Mouse (Mus musculus): Measurements from ENCODE around the gene Kcnh1. TPM values are rescaled to one million over a fixed set of nuclear protein-coding genes. Genes with fewer than 3 reads are reported as not detected.

Gene Kcnh1
- polyA plus RNA-seq, 1 experiment from 2014 or later: 2.8 TPM

DNA sequence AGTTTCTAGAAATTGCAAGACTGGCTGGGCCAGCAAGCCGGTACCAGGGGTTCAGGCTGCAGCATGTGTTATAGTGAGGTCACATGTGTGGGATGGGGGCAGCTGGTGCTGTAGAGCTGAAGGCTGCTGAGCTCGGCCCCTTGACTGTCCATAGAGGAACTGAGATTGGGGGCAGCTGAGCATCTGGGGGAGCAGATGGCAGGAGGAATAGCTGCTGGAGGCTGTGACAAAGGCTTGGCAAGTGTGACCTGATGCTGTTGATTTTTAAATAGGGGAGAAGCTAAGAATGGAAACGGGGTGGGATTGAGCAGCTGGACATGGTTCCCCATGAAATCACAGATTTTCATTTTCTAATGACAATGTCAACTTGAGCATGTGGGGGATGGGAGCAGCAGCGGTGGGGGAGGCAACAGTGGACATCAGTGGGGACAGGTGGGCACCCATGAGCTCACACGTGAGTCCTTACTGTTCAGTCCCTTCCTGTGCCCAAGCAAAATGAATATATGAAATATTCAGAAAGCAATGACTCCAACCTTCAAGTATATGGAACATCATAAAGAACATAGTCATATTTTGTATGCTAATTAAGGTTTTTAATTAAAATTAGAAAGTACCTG lies 367.5 kb downstream of the Kcnh1 start:
- Histone ChIP-seq H3K9ac (no peak overlapping the region), H3K27me3 (ENCODE audit: control insufficient read depth, insufficient read depth, low read length) (no peaks in the 10 kb centered on the region), H3K4me1 (replicated peaks; ENCODE audit: control insufficient read depth, insufficient read depth, low read length) (peaks cover 8% of the 10 kb centered on the region; the same call in 1 of the 2 replicates), H3K9me3 (ENCODE audit: control insufficient read depth, low read length) (no peaks in the 10 kb centered on the region), H3K4me3 (replicated peaks; ENCODE audit: low read length) (no peak overlapping the region), H3K27ac (no peak overlapping the region), H3K36me3 (replicated peaks; ENCODE audit: control insufficient read depth, insufficient read depth) (no peaks in the 10 kb centered on the region), H3K4me2 (replicated peaks) (no peak overlapping the region)
- DNase-seq (ENCODE audit: low spot score) (no peak), ATAC-seq (ENCODE audit: low FRiP score) (peak; percentile 64; the same call in 1 of the 2 replicates)
- 32% methylated on average over 5 of the region's 5 CpGs for WGBS

DNA sequence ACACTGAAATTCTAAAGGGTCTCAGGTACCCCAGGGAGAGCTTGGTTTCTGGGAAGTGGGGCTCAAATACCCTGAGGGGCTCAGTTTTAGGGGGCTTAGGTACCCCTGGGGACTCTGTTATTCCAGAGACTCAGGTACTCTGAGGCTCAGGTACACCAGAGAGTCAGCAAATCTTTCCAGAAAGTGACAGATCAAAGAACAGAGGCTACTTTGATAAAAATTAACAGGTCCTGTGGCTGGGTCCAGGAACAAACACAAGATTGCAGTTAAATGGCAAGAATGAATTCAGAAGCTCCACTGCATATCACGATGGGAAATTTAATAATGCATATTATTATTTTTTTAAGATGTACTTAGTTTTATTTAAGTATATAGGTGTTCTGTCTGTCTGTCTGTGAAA lies 368.8 kb downstream of the Kcnh1 start:
- H3K27ac ChIP-seq: no peak overlapping the region
- no peak overlapping the region for H3K4me2 ChIP-seq (replicated peaks)
- no peaks in the 10 kb centered on the region for H3K9me3 ChIP-seq (ENCODE audit: control insufficient read depth, low read length)
- no peak overlapping the region for H3K9ac ChIP-seq
- H3K4me1 ChIP-seq (replicated peaks; ENCODE audit: control insufficient read depth, insufficient read depth, low read length): peaks cover 8% of the 10 kb centered on the region; the same call in 1 of the 2 replicates
- DNase-seq (ENCODE audit: low spot score) (no peak), ATAC-seq (ENCODE audit: low FRiP score) (no peak)
- H3K4me3 ChIP-seq (replicated peaks; ENCODE audit: low read length): no peak overlapping the region
- no peaks in the 10 kb centered on the region for H3K27me3 ChIP-seq (ENCODE audit: control insufficient read depth, insufficient read depth, low read length)
- WGBS: 87% methylated on average over 1 of the region's 1 CpGs
- no peaks in the 10 kb centered on the region for H3K36me3 ChIP-seq (replicated peaks; ENCODE audit: control insufficient read depth, insufficient read depth)

Other genes starting within 250 kb of the Kcnh1 start
- 2.6 and 5.3 TPM in 2 replicates for gene Rd3, start 213.4 kb upstream of the Kcnh1 start, polyA plus RNA-seq (2014; fragmentation: Nextera tagmentation; extraction: Ambion mirVana)
- 1.8 and 2.9 TPM in 2 replicates for gene Traf5, start 98.2 kb upstream of the Kcnh1 start, polyA plus RNA-seq (2014; fragmentation: Nextera tagmentation; extraction: Ambion mirVana)
- 36.9 and 40.2 TPM in 2 replicates for gene Rcor3, start 52.7 kb upstream of the Kcnh1 start, polyA plus RNA-seq (2014; fragmentation: Nextera tagmentation; extraction: Ambion mirVana)